ENCODE assay signal across 7 mouse cellular contexts in the genomic region with DNA sequence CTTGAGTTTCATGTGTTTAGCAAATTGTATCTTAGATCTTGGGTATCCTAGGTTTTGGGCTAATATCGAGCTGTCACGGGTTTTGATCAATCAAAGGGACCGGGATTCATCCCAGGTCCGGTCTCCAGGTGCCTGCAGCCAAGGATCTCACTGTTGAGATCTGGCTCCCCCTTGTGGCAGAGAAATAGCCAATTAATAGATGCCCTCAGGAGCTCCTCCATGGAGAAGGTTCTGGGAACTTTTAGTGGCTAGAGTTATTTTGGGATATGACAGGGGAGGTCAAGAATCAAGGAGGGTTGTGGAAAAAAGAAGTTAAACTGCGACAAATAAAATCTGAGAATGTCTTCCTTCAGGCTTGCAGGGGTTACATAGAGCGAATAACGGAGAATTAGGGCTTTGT. TPM values are rescaled to one million over a fixed set of nuclear protein-coding genes. Genes with fewer than 3 reads are reported as not detected.
DNase-seq lines count a peak whose midpoint lies in the region; ATAC-seq lines count a peak whose summit lies in the region.

No protein-coding gene starts in this region.

- peak; percentile 55 for DNase-seq in urinary bladder, postnatal 25 days (ENCODE audit: low spot score)
- no peak for DNase-seq in urinary bladder, postnatal 10 days (ENCODE audit: low spot score)
- peak; percentile 76 for DNase-seq in brain, adult 2 months (ENCODE audit: low read depth, low spot score)
- peak; percentile 64 for DNase-seq in forelimb bud, embryonic 11.5 days (ENCODE audit: low read depth, low spot score)
- DNase-seq in kidney, adult 8-10 months = peak; percentile 67 to 72
- DNase-seq in liver, embryonic 13.5 days = peak; percentile 5
- peak; percentile 30 for DNase-seq in right cerebral cortex, postnatal 25 days

- no peaks in the 10 kb centered on the region; the same call in 1 of the 2 replicates for H3K9me3 ChIP-seq in liver, embryonic 13.5 days (replicated peaks)

- no peaks in the 10 kb centered on the region for H3K4me1 ChIP-seq in liver, embryonic 13.5 days (replicated peaks)

- H3K36me3 ChIP-seq in liver, embryonic 13.5 days = no peaks in the 10 kb centered on the region

- no peak overlapping the region for H3K9ac ChIP-seq in liver, embryonic 13.5 days

- H3K4me2 ChIP-seq in liver, embryonic 13.5 days = no peak overlapping the region

- no peaks in the 10 kb centered on the region for H3K27me3 ChIP-seq in liver, embryonic 13.5 days

- H3K27ac ChIP-seq in liver, embryonic 13.5 days = no peak overlapping the region

- H3K4me3 ChIP-seq in liver, embryonic 13.5 days (replicated peaks) = no peak overlapping the region

- ATAC-seq in liver, embryonic 13.5 days (ENCODE audit: low read depth) = no peak

- WGBS in liver, embryonic 13.5 days (ENCODE audit: insufficient replicate concordance) = 34% methylated on average over 7 of the region's 7 CpGs

RNA-seq across cellular contexts. Expression of a gene that starts 31.0 kb away (rescaled TPM):
- 10.8 and 13.8 TPM in 2 replicates for polyA plus RNA-seq in liver, embryonic 13.5 days (2015; fragmentation: Nextera tagmentation; extraction: Ambion mirVana)

RNA-seq across cellular contexts. Expression of a gene that starts 32.4 kb away (rescaled TPM):
- polyA plus RNA-seq in liver, embryonic 13.5 days (2015; fragmentation: Nextera tagmentation; extraction: Ambion mirVana) = 5.8 and 6.7 TPM in 2 replicates

RNA-seq across cellular contexts. Expression of a gene that starts 37.3 kb away (rescaled TPM):
- 4.4 and 6.7 TPM in 2 replicates for polyA plus RNA-seq in liver, embryonic 13.5 days (2015; fragmentation: Nextera tagmentation; extraction: Ambion mirVana)
